Comparison of ENCODE assay signal across 10 mouse cellular contexts in the genomic region with DNA sequence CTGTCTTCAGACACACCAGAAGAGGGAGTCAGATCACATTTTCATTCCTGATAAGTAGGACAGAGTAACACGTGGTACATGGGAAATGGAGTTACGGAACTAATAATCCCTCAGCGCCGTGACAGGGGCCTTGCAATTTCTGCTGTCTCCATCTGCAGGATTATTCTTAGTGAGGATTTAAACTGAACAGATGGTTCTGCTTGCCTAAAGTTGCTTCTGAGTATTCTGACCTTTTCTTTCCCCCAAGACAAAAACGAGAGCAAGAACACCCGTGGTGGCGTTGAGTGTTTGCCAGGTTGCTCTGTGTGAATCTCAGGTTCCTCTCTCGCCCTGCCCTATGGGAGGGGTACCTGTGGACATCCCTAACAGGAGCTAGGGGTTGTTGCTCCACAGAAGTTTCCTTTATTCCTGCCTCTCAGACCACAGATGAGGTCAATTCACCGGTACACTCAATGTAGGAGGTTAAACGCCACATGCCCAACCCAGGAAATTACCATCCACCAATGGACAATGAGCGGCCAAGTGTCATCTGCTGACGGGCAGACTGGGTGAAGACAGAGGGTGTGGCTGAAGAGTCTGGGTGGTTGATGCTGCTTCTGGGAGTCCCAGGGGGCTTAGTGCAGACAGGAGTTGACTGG. TPM values are rescaled to one million over a fixed set of nuclear protein-coding genes. Genes with fewer than 3 reads are reported as not detected.
DNase-seq lines count a peak whose midpoint lies in the region; ATAC-seq and TF ChIP-seq lines count a peak whose summit lies in the region.
"Had no signal": no experiment of that assay in that cellular context is flagged by ENCODE, and none has a peak within 500 bp of the region (broad histone marks: within the 10 kb centered on the region; RNA-seq: fewer than 3 reads in every experiment).

No protein-coding gene starts in this region.

- TF ChIP-seq EP300 in liver, postnatal 0 days (IDR thresholded peaks at IDR 0.05; ENCODE audit: low read depth) = no peak

- 67% methylated on average over 12 of the region's 12 CpGs for WGBS in liver, postnatal 0 days (ENCODE audit: insufficient replicate concordance)
- 74% methylated on average over 12 of the region's 12 CpGs for WGBS in liver, embryonic 11.5 days

- H3K9me3 ChIP-seq in liver, postnatal 0 days (ENCODE audit: low read length) = no peaks in the 10 kb centered on the region
- H3K9me3 ChIP-seq in liver, embryonic 11.5 days (ENCODE audit: control insufficient read depth, low read length) = no peaks in the 10 kb centered on the region
- H3K9me3 ChIP-seq: liver, embryonic 13.5 days; megakaryocyte, embryonic 14.5 days had no signal

- no peaks in the 10 kb centered on the region for H3K4me1 ChIP-seq in liver, postnatal 0 days (ENCODE audit: insufficient read depth)
- no peaks in the 10 kb centered on the region for H3K4me1 ChIP-seq in liver, embryonic 11.5 days (replicated peaks; ENCODE audit: control insufficient read depth, insufficient read depth, low read length)
- H3K4me1 ChIP-seq: liver, embryonic 13.5 days had no signal

- H3K36me3 ChIP-seq in liver, postnatal 0 days (replicated peaks; ENCODE audit: insufficient read depth, low read length) = no peaks in the 10 kb centered on the region
- no peaks in the 10 kb centered on the region for H3K36me3 ChIP-seq in liver, embryonic 11.5 days (ENCODE audit: control insufficient read depth, insufficient read depth, low read length)
- H3K36me3 ChIP-seq: liver, embryonic 13.5 days had no signal

- peak; percentile 54 for DNase-seq in liver, postnatal 0 days
- no peak for DNase-seq in liver, embryonic 11.5 days (ENCODE audit: low spot score)
- DNase-seq in brain, adult 2 months (ENCODE audit: low read depth, low spot score) = peak; percentile 81
- peak; percentile 57 to 70 for DNase-seq in spleen, postnatal 36 days (ENCODE audit: low spot score in 2 of 2)
- no peak for DNase-seq in kidney, adult 11 months
- no peak for DNase-seq in thymus, postnatal 0 days (ENCODE audit: low spot score)
- no peak for DNase-seq in testis, postnatal 14 days (ENCODE audit: low spot score)
- DNase-seq: liver, embryonic 13.5 days had no signal

- H3K4me2 ChIP-seq in liver, postnatal 0 days (ENCODE audit: low read depth, low read length) = no peak overlapping the region
- H3K4me2 ChIP-seq in liver, embryonic 11.5 days = no peak overlapping the region
- H3K4me2 ChIP-seq: liver, embryonic 13.5 days had no signal

- no peak for TF ChIP-seq CTCF in liver, postnatal 0 days (IDR thresholded peaks at IDR 0.05; ENCODE audit: low read depth)

- no peak overlapping the region for H3K4me3 ChIP-seq in liver, postnatal 0 days (ENCODE audit: low read depth, low read length)
- H3K4me3 ChIP-seq in liver, embryonic 11.5 days (ENCODE audit: low read depth, low read length) = no peak overlapping the region
- H3K4me3 ChIP-seq: liver, embryonic 13.5 days; megakaryocyte, embryonic 14.5 days had no signal

- H3K27me3 ChIP-seq in liver, postnatal 0 days (ENCODE audit: insufficient read depth, low read length) = no peaks in the 10 kb centered on the region
- no peaks in the 10 kb centered on the region for H3K27me3 ChIP-seq in liver, embryonic 11.5 days (replicated peaks; ENCODE audit: control insufficient read depth, insufficient read depth, low read length)
- H3K27me3 ChIP-seq: liver, embryonic 13.5 days had no signal

- no peak overlapping the region for H3K9ac ChIP-seq in liver, postnatal 0 days (replicated peaks)
- no peak overlapping the region for H3K9ac ChIP-seq in liver, embryonic 11.5 days (ENCODE audit: low read depth, low read length)
- H3K9ac ChIP-seq: liver, embryonic 13.5 days had no signal

- ATAC-seq in liver, postnatal 0 days = no peak
- ATAC-seq in liver, embryonic 11.5 days (replicated peaks; ENCODE audit: low FRiP score) = no peak; the same call in 1 of the 2 replicates
- peak; percentile 99 for ATAC-seq in granulocyte monocyte progenitor cell, adult 5-6 weeks (replicated peaks; ENCODE audit: poor library complexity, severe bottlenecking)

- no peak overlapping the region for H3K27ac ChIP-seq in liver, postnatal 0 days (ENCODE audit: low read depth)
- H3K27ac ChIP-seq in liver, embryonic 11.5 days (ENCODE audit: low read depth, low read length) = no peak overlapping the region
- H3K27ac ChIP-seq: liver, embryonic 13.5 days had no signal

RNA-seq across cellular contexts. Expression of gene Purb, which starts 21.7 kb away (rescaled TPM):
- polyA plus RNA-seq in liver, postnatal 0 days (2015; fragmentation: Nextera tagmentation; extraction: Ambion mirVana) = 5.6 and 6.1 TPM in 2 replicates
- polyA plus RNA-seq in liver, embryonic 11.5 days (2014; fragmentation: Nextera tagmentation; extraction: Ambion mirVana) = 13.2 and 13.7 TPM in 2 replicates
- total RNA-seq in granulocyte monocyte progenitor cell, adult 5-6 weeks (2014; fragmentation: Nextera tagmentation) = 29.3 and 36.4 TPM in 2 replicates
- total RNA-seq in granulocyte monocyte progenitor cell, adult 5-6 weeks (2017) = 35.7 and 43.4 TPM in 2 replicates
- 17.8 and 22.5 TPM in 2 replicates for polyA plus RNA-seq in thymus, postnatal 0 days (2015; fragmentation: Nextera tagmentation; extraction: Ambion mirVana)

RNA-seq across cellular contexts. Expression of gene Myo1g, which starts 23.3 kb away (rescaled TPM):
- 8.2 and 9.4 TPM in 2 replicates for polyA plus RNA-seq in liver, postnatal 0 days (2015; fragmentation: Nextera tagmentation; extraction: Ambion mirVana)
- polyA plus RNA-seq in liver, embryonic 11.5 days (2014; fragmentation: Nextera tagmentation; extraction: Ambion mirVana) = 5.6 and 6.0 TPM in 2 replicates
- 84.4 and 96.4 TPM in 2 replicates for total RNA-seq in granulocyte monocyte progenitor cell, adult 5-6 weeks (2014; fragmentation: Nextera tagmentation)
- total RNA-seq in granulocyte monocyte progenitor cell, adult 5-6 weeks (2017) = 47.8 and 57.4 TPM in 2 replicates
- 50.6 and 53.8 TPM in 2 replicates for polyA plus RNA-seq in thymus, postnatal 0 days (2015; fragmentation: Nextera tagmentation; extraction: Ambion mirVana)

RNA-seq across cellular contexts. Expression of gene Ccm2, which starts 49.3 kb away (rescaled TPM):
- 33.9 and 34.9 TPM in 2 replicates for polyA plus RNA-seq in liver, postnatal 0 days (2015; fragmentation: Nextera tagmentation; extraction: Ambion mirVana)
- 74.5 and 82.1 TPM in 2 replicates for polyA plus RNA-seq in liver, embryonic 11.5 days (2014; fragmentation: Nextera tagmentation; extraction: Ambion mirVana)
- total RNA-seq in granulocyte monocyte progenitor cell, adult 5-6 weeks (2014; fragmentation: Nextera tagmentation) = 39.8 and 56.0 TPM in 2 replicates
- total RNA-seq in granulocyte monocyte progenitor cell, adult 5-6 weeks (2017) = 39.8 and 55.5 TPM in 2 replicates
- 189 and 190 TPM in 2 replicates for polyA plus RNA-seq in thymus, postnatal 0 days (2015; fragmentation: Nextera tagmentation; extraction: Ambion mirVana)

RNA-seq across cellular contexts. Expression of gene H2afv, which starts 53.2 kb away (rescaled TPM):
- 135 and 137 TPM in 2 replicates for polyA plus RNA-seq in liver, postnatal 0 days (2015; fragmentation: Nextera tagmentation; extraction: Ambion mirVana)
- polyA plus RNA-seq in liver, embryonic 11.5 days (2014; fragmentation: Nextera tagmentation; extraction: Ambion mirVana) = 242 and 254 TPM in 2 replicates
- total RNA-seq in granulocyte monocyte progenitor cell, adult 5-6 weeks (2014; fragmentation: Nextera tagmentation) = 152 and 264 TPM in 2 replicates
- total RNA-seq in granulocyte monocyte progenitor cell, adult 5-6 weeks (2017) = 119 and 143 TPM in 2 replicates
- polyA plus RNA-seq in thymus, postnatal 0 days (2015; fragmentation: Nextera tagmentation; extraction: Ambion mirVana) = 715 and 776 TPM in 2 replicates

Comparison
In these comparisons a context has a peak if more than half of its experiments do, and no peak if none do; other contexts are left out.
1. DNase-seq: peak in liver, postnatal 0 days (single experiment), brain, adult 2 months (single experiment) and spleen, postnatal 36 days (2 of 2); none in liver, embryonic 11.5 days (single experiment), kidney, adult 11 months (single experiment), thymus, postnatal 0 days (single experiment) and testis, postnatal 14 days (single experiment).